Mouse (Mus musculus): ENCODE measurements around the gene Gm973. TPM values are rescaled to one million over a fixed set of nuclear protein-coding genes. Genes with fewer than 3 reads are reported as not detected.

Gene Gm973
- total RNA-seq, 4 experiments from 2014 or later = 2.2 to 59.5 (median 23.9) TPM

DNA sequence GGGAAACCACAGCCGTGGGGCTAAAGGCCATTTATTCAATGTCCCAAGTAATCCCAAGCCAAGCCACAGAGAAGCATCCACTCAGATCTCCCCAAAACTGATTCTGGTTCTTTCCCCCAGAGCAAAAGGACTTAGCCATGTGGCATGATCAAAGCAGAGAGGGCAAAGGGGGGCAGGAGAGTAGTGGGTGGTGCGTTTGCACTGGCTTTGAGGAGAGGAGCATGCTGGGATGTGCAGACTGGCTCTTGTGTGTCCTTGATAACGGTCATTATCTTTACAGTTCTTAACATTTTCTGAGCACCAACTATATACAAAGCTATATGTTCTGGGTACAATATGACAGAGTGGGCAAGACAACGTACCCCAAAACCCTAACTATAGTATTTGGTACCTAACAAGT is 23.6 kb upstream of the Gm973 start:
- no peak for DNase-seq

- DNase-seq = no peak
These were observed 20.1 kb upstream of the Gm973 start for GRCm38 (mm10) chr1:59495970-59496369.

GRCm38 (mm10) chr1:59497741-59498613 is 18.1 kb upstream of the Gm973 start:
- no peak for DNase-seq

- no peak for DNase-seq
These were observed 16.7 kb upstream of the Gm973 start for GRCm38 (mm10) chr1:59499327-59499726.

DNA sequence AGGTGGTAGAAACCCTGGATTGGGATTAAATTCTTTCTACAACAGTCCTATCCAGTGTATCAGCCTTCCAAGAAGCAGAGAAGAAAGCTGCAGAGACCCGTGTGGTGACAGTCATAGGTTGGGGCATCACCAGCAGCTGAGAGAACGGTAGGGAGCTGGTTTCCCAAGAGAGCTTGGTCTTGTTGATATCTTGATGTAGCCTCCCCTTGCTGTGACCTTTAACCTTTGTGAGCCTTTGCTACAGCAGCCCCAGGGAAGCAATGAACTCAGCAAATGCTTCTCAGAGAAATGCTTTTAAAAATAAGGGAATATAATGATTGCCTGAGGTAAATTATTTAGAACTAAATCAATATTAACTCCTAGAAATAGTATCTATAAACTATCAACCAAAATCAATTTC is 13.7 kb upstream of the Gm973 start:
- no peak for DNase-seq

- DNase-seq = no peak
These were observed 12.3 kb upstream of the Gm973 start for GRCm38 (mm10) chr1:59503659-59504301.

DNA sequence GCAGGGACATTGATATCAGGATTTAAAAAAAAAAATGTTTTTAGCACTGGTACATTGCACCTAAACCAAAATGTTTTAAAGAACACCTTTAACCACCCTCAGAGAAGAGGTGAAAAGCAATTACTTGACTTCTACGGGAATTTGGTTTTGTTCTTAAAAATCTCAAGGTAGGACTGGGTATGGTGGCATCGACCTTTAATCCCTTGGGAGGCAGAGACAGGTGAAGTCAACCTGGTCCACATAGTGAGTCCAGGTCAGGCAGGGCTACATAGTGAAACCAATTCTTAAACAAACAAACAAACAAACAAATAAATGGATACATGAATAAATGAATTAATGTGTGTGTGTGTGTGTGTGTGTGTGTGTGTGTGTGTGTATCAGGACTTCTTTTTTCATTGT is 11.8 kb upstream of the Gm973 start:
- DNase-seq = no peak

DNA sequence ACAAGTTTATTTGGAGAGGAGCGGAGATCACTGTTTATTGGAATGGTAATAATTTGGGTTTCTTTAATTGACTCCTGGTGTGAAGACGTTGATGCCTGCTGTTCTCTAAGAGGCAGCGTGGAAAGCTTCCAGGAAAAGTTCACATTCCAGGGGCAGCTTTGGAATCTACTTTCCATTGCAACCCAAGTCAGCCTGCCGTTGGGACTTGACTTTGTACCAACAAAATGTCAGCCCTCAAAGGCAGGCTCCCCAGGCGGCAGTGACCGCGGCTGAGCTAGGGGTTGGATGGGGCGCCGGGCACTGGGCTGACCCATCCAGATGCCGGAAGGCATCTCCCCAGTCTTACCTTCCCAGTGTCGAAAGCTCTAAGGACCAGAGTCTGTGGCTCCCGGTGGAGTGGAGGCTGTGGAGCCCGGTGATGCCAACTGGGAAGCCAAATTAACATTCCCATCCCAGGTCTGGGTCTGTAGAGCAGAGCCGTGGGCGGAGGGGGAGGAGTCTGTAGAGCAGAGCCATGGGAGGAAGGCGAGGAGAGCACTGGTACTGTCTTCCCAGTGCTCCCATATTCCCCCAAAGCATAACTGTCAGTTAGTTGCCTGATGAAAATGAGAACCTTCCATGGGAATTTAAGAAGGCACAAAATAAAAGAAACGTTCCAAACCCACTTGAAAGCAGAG is 7.5 kb upstream of the Gm973 start:
- DNase-seq = no peak

DNA sequence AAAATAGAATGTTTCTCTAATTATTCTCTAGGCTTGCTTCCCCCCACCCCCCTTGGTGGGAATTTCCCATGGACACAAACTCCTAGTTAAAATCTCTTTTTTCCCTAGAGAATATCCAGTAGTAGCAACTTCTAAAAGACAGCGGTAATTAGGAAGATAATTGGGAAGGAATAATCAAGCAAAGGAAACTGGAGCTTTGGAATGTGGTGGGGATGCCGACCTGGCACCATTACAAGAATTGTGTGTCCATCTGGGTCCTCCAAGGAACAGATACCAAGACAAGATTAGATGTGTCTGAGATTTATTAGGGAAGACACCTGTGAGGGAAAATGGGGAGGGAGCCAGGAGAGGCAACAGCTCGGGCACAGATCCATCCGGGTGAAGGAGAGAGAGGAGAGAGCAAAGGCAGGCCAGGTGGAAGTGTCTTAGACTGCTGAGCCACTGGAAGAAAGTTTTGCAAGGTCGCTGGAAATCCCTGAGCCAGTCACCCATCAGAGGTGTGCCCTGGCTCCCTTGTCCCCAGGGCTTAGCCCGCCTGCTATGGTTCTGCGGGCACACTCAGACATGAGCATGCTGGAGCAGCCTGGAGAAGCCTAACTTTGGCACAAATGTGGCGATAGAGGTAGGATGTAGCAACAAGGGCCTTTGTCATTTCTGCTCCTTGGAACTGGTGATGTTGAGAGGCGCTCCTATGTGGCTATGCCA is 4.3 kb upstream of the Gm973 start:
- no peak for DNase-seq

- no peak for DNase-seq
These were observed 4.3 kb downstream of the Gm973 start for GRCm38 (mm10) chr1:59520226-59520837.

DNA sequence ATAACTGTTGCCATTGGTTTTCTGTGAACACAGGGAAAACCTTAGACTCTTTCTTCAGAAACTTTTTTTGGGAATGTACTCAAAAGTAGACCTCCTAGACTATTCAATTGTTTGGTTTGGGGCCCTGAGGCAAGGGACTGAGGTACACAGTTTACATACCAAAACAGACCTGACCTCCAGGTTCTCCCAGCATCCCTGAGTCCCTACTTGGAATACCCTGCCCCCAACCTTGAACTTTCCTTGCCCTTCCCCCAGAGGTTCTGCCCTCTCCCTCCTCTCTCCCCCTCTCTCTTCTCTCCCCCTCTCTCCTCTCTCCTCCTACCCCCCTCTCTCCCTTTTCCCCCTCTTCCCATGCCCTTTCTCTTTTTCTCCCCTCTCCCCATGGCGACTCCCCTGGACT is 6.4 kb downstream of the Gm973 start:
- DNase-seq = no peak

DNA sequence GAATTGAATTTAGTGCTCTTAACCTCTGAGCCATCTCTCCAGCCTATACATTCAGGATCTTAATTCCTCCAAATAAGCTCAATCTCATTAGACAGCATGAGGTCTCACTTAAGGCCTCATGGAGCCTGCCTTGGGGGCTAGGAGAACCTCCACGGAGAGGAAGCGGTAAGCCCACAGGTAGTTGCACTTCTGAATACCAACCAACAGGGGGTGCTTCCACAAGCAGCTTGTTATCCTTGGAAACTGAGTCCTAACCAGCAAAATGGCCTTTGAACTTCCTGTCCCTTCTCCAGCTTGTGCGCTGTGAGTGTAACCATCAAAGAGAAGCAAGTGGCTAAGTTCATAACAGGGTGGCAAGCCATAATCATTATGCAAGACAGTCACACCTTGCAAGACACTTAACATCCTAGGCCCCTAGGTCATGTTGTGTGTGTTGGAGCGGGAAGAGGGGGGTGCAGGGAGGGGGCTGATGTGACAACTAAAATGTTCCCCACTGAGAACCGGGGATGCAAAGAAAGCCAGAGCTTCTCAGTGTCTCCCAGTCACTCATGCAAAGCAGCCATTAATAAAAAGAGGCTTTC is 7.4 kb downstream of the Gm973 start:
- no peak for DNase-seq

GRCm38 (mm10) chr1:59524071-59524470 is 8.0 kb downstream of the Gm973 start:
- peak; percentile 54 for DNase-seq

- DNase-seq = no peak
These were observed 8.7 kb downstream of the Gm973 start for GRCm38 (mm10) chr1:59524759-59525158.

DNA sequence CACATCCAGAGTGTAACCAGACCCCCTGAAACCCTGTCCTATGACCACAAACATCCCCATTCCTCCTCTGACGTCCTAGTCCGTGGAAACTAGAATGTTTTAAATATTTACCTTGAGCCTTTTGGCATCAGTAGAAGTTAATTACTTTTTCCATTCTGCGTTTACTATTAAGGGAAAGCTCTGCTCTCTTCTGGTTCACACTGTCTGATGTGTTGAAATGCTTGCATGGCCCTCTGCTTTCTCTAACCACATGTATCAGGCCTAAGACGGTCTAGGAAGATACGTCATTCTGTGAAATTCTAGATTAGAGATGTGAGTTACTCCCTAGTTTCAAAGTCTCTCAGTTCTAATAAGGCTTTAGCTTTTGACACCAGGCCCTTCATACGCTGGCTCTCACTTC is 11.2 kb downstream of the Gm973 start:
- no peak for DNase-seq

DNA sequence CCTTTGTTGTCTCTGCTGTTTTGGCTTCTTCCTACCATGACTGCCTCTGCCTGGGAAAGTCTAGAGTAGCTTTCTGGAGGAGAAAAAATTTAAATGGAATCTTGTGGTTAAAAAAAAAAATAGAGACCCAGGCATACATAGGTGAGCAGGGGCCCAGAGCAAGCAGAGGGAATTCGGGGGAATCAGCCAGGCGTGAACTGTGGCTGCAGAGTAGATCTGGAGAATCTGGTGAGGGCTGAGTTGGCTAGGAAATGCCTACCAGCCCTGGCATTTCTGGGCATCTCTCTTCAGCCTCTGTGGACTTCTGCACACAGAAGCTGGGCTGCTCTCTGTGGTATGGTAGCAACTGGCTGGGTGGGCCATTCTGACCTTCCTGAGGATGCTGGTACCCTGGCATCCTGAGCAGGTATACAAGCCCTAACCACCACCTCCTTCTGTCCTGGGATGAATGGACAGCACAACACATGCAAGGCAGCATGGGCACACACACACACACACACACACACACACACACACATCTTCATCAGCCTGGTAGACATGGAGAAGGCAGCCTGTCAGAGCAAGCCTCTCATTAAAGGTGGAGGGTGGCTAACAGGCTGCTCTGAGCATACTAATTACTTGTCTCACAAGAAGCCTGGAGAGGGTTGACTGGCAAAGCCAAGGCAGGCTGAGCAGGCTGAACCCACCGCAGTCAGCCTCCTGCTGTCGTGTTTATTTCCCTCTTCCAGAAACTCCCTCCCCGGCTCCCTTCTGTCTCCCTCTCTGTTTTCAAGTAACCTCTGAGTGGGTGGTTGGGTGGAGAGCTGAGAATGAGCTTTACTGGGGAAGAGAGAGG is 19.1 kb downstream of the Gm973 start:
- no peak for DNase-seq

GRCm38 (mm10) chr1:59538381-59538780 is 22.3 kb downstream of the Gm973 start:
- no peak for DNase-seq

DNA sequence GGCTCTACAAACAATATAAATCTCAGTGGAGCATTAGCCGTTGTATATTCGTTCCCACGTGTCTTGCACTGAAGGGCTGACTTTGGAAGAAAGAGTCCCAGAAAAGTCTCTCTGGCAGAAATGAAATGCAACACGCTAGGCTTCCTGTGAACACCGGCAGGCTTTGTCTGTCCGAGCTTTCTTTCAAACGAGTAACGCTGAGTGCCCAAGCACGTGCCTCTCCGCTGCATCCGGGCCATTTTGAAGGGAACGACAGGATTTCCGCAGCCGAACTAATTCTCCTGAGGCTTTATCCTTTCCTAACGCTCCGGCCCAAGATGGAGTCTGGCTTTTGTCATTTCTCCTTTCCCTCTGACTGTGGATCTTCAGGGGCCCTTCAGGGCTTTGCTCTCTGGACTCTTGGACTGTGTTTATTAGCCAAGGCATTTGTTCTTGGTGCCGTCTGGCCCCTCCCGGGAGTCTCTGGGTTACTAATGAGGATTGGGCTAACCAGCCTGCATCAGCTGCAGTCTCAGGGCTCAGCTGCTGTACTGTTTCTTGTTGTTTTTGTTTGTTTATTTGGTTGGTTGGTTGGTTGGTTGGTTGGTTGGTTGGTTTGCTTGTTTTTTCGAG is 24.6 kb downstream of the Gm973 start:
- no peak for DNase-seq

DNA sequence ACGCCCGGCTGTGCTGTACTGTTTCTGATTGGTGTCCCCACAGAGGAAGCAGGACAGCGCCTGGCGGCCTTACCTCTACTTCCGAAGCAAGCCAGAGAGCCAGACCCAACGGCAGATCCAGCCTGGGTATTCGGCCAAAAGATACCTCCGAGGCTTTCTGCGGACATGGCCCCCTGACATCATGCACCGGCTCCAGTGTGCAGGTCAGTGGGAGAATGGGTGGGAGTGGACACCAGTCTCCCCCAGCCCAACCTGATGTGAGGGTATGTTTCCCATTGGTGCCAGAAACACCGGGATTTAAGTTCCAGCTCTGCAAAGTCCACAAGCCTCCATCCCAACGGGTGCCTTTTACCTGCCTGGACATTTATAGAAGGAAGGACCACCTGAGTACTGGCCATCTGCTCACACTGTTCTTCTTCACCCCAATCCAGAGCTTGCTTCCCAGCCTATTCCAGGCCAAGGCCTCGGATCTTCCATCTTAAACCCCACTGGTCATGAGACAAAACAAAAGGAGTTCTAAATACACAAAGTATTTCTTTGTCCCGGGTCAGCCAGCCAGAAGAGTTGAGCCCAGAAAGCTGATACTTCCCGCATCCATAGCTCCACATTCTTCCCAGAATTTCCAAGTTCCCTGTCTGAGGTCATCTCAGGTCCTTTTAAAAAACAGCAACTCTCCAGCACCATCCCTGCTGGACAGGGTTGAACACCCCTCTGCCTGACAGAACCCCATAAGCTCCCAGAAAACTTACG is 25.4 kb downstream of the Gm973 start:
- DNase-seq = no peak

GRCm38 (mm10) chr1:59542231-59542630 is 26.2 kb downstream of the Gm973 start:
- no peak for DNase-seq

Data from adrenal gland, adult 8-10 months (tissue).